Mouse (Mus musculus) brain, embryonic 14.5 days (tissue): ENCODE data around the gene Taf10. TPM values are rescaled to one million over a fixed set of nuclear protein-coding genes. Genes with fewer than 3 reads are reported as not detected.
A peak's percentile ranks its signal among the peaks of the same experiment; 100 is the strongest.

ENCODE experiments used
- DNase-seq: peaks from one replicate; pipeline ENCODE4 v3.0.0-alpha.2; 2011; ENCODE audit warnings: low read depth
- CTCF ChIP-seq: fragments of 200-500 bp; IDR thresholded peaks from 2 replicates; pipeline ENCODE4 v1.5.1; 2012; ENCODE audit warnings: inconsistent platforms, mild to moderate bottlenecking, moderate library complexity, borderline replicate concordance; ENCODE audit not compliant: insufficient read depth, insufficient read length; ENCODE audit errors: extremely low read depth
- POLR2A ChIP-seq: fragments of 200-500 bp; IDR thresholded peaks from 2 replicates; pipeline ENCODE4 v1.6.1; 2012; ENCODE audit warnings: mild to moderate bottlenecking, inconsistent platforms, borderline replicate concordance; ENCODE audit not compliant: poor library complexity, insufficient read depth, insufficient read length, severe bottlenecking; ENCODE audit errors: extremely low read depth
- polyA plus RNA-seq: library from polyadenylated mRNA; depleted of rRNA; stranded (reverse); fragments of >200 nt; gene quantifications from 2 replicates; pipeline ENCODE4 v1.2.3, GENCODE M21; 2012; rRNA removed

The Taf10 gene
- polyA plus RNA-seq, 1 experiment, result 204 TPM

DNA sequence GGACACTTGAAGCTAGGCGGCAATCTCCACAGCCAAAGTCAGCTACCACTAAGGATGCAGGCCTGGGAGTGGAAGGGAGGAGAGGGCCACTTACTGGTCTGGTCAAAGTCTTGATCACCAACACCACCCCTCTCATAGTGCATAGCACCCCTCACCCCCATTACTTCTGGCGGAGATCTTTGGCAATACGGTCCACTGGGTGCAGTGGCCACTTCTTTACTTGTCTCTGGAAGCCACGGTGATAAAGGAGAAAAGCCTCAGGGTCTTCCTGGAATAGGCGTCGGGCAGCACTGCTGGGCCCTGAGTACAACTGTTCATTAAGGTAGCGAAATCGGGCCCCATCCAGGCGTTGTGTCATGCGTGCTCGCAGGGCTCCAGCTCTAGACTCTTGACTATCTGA, 10.3 kb downstream of the Taf10 start:
- TF ChIP-seq POLR2A, result no peak
- TF ChIP-seq CTCF, result no peak
- DNase-seq, result no peak

- peak; percentile 82 for DNase-seq
- TF ChIP-seq POLR2A (no peak), CTCF (no peak)
Observed at GRCm38 (mm10) chr7:105728701-105729428, 15.3 kb downstream of the Taf10 start.

- TF ChIP-seq CTCF, result no peak
- TF ChIP-seq POLR2A, result no peak
Observed at GRCm38 (mm10) chr7:105726980-105727325, 17.2 kb downstream of the Taf10 start.

DNA sequence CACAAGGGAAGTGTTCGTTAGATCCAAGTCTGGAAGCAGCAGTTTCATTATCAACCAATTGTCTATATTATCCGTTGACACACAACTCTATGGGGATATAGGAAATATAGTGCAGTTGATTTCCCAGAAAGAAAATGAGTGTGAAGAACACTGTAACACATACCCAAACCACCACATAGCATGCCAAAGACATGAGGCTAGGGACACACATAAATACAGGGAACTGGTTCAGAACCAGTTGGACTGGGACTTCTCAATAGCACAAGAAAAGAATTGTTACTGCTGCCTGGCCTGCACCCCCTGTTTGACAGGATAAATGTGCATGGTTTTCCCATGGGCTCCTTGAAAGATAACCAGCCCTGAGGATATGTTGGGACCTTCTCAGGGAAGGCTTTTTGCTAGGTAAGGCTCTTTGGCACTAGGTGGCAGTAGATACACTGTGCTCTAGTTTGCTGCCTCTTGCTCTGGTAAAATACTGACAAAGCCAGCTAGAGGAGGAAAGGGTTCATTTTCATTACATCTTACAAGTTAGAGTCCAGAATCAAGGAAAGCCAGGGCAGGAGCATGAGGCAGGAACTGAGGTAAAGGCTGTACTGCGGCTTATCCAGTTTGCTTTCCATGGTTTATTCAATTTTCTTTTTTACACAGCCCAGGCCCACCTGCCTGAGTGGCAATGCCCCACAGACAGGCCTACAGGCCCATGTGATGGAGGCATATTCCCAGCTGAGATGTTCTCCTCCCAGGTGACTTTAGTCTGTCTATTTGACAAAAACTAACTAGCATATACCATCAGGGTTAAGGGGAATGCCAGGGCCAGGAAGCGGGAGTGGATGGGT, 17.8 kb downstream of the Taf10 start:
- DNase-seq, result peak; percentile 90
- peak; percentile 80; the same call in 1 of the 2 replicates for TF ChIP-seq CTCF
- TF ChIP-seq POLR2A, result no peak

More at GRCm38 (mm10) chr7:105726980-105727325, 17.2 kb downstream of the Taf10 start:
- DNase-seq, result no peak

DNA sequence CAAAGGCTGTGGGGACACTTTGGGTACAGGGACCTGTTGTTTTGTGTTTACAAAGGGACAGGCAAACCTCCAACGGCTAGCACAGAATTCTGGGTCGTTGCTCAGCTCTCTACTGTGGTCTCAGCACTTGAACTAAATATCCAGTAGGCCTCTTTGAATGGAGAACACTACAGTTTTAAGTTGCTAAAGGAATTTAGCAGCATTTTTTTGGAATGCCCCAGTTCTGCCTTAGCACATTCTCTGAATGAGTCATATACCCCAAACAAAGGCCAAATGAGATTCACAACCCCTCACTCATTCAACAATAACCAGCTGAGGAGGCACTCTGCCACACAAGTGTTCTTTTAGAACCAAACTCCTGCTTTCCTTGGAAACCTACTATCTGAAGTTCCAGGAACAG, 22.2 kb downstream of the Taf10 start:
- TF ChIP-seq CTCF, result no peak
- no peak for TF ChIP-seq POLR2A
- no peak for DNase-seq

GRCm38 (mm10) chr7:105715366-105715765, 28.8 kb downstream of the Taf10 start:
- DNase-seq, result no peak
- TF ChIP-seq CTCF, result no peak
- TF ChIP-seq POLR2A, result no peak

GRCm38 (mm10) chr7:105708733-105709132, 35.4 kb downstream of the Taf10 start:
- DNase-seq, result no peak

GRCm38 (mm10) chr7:105703816-105704215, 40.3 kb downstream of the Taf10 start:
- DNase-seq, result no peak
- TF ChIP-seq CTCF (no peak), POLR2A (no peak)

More at GRCm38 (mm10) chr7:105708733-105709132, 35.4 kb downstream of the Taf10 start:
- TF ChIP-seq CTCF (no peak), POLR2A (no peak)

DNA sequence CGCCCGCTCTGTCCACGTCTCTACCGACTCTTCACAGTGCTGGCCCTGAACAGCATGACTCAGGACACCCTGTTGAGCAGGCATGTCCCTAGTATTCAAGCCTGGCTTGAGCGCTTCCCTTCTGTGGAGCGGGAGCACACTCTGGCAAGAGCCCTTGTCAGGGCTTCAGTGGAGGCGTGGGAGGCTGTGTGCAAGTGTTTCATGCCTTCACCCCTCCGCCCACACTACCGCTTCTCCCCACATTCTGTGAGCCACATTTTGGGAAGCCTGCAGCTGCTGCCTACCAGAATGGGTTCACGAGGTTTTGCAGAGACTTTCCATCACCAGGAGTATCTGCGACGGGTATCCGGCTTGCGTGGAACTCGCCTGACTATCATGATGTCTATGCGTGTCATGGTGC, 41.0 kb downstream of the Taf10 start:
- no peak for TF ChIP-seq CTCF
- no peak for TF ChIP-seq POLR2A
- no peak for DNase-seq

DNA sequence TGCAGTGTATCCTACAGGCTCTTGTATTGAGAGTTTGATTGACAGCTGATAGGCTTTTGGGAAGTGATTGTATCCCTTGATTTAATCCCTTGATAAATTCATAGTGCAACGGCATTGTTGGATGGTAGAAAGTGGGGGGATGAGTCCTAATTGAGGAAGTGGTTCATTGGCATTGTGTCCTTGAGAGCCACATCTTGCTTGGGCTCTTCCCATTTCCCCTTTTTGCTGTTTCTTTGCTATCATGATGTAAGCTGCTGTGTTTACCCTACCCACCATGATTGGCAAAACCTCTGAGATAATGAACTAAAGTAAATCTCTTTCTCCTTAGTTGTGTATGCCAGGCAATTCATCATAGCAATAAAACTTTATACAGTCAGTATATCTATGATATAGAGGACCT, 53.3 kb downstream of the Taf10 start:
- no peak for TF ChIP-seq POLR2A
- TF ChIP-seq CTCF, result no peak
- DNase-seq, result no peak

Other genes starting within 250 kb of the Taf10 start
- 51.2 and 59.6 TPM in 2 replicates for gene Smpd1, start 190.0 kb downstream of the Taf10 start, polyA plus RNA-seq
- 304 and 347 TPM in 2 replicates for gene Apbb1, start 162.7 kb downstream of the Taf10 start, polyA plus RNA-seq
- 0.45 and 0.74 TPM in 2 replicates for gene Hpx, start 144.2 kb downstream of the Taf10 start, polyA plus RNA-seq
- 96.5 and 127 TPM in 2 replicates for gene Trim3, start 110.8 kb downstream of the Taf10 start, polyA plus RNA-seq
- 101 and 145 TPM in 2 replicates for gene Timm10b, start 104.3 kb downstream of the Taf10 start, polyA plus RNA-seq
- gene Arfip2, start 103.9 kb downstream of the Taf10 start, polyA plus RNA-seq, result 103 and 120 TPM in 2 replicates
- 73.1 and 134 TPM in 2 replicates for gene Gm45799, start 103.8 kb downstream of the Taf10 start, polyA plus RNA-seq
- 6.3 and 7.0 TPM in 2 replicates for gene Dnhd1, start 93.5 kb downstream of the Taf10 start, polyA plus RNA-seq
- gene Ilk, start 7.8 kb downstream of the Taf10 start, polyA plus RNA-seq, result 175 and 199 TPM in 2 replicates
- 15.7 and 17.8 TPM in 2 replicates for gene Rrp8, start 7.0 kb downstream of the Taf10 start, polyA plus RNA-seq
- gene Tpp1, start 7.9 kb upstream of the Taf10 start, polyA plus RNA-seq, result 42.8 and 48.1 TPM in 2 replicates
- 68.6 and 87.4 TPM in 2 replicates for gene Dchs1, start 43.3 kb upstream of the Taf10 start, polyA plus RNA-seq
- gene Mrpl17, start 66.7 kb upstream of the Taf10 start, polyA plus RNA-seq, result 165 and 185 TPM in 2 replicates
- gene Gm4070, start 209.6 kb upstream of the Taf10 start, polyA plus RNA-seq, result 0.15 and 0.18 TPM in 2 replicates